Mouse (Mus musculus): ENCODE measurements at regions not wholly inside any gene's neighbourhood (a gene's known extent, or its start where the extent isn't known, plus 50 kb on each side); places are given as distances from the start of the nearest gene placed in this dataset.

DNA sequence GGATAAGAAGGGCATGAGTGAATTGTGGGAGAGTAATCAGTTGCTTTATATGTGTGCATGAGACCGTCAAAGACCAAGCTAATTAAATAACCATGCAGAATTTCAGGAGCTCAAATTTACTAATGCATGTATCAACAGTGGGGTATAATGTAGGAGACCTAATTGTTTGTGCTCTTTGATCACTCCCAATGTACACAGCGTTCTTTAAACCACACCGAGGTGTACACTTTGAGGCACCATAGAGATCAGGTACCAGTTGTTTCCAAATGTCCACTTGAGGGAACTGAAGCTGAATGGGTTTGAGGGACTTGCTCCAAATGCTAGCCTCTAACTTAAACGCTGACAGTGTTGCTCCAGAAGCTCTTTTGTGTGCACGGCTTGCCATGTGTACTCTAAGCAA is 530.4 kb upstream of the Tenm4 start:
- no peak overlapping the region for H3K9ac ChIP-seq (replicated peaks; ENCODE audit: low read length, poor library complexity, severe bottlenecking)
- no peaks in the 10 kb centered on the region for H3K27me3 ChIP-seq (ENCODE audit: insufficient read depth, low read length)
- no peaks in the 10 kb centered on the region for H3K36me3 ChIP-seq (ENCODE audit: insufficient read depth, low read length)
- ATAC-seq (ENCODE audit: low FRiP score): no peak
- no peak overlapping the region for H3K27ac ChIP-seq (ENCODE audit: low read depth, low read length)
- H3K4me3 ChIP-seq (ENCODE audit: low read depth, low read length): no peak overlapping the region
- no peaks in the 10 kb centered on the region for H3K9me3 ChIP-seq (ENCODE audit: low read length)
- H3K4me2 ChIP-seq (ENCODE audit: low read depth, low read length, poor library complexity, severe bottlenecking): no peak overlapping the region
- no peak for TF ChIP-seq CTCF (IDR thresholded peaks at IDR 0.05)
- WGBS: 81% methylated on average over 5 of the region's 5 CpGs
- H3K4me1 ChIP-seq (ENCODE audit: insufficient read depth, low read length): no peaks in the 10 kb centered on the region
- DNase-seq (ENCODE audit: low spot score): no peak

GRCm38 (mm10) chr7:95674319-95674718 is 496.7 kb upstream of the Tenm4 start:
- no peak for DNase-seq (ENCODE audit: low spot score)

DNA sequence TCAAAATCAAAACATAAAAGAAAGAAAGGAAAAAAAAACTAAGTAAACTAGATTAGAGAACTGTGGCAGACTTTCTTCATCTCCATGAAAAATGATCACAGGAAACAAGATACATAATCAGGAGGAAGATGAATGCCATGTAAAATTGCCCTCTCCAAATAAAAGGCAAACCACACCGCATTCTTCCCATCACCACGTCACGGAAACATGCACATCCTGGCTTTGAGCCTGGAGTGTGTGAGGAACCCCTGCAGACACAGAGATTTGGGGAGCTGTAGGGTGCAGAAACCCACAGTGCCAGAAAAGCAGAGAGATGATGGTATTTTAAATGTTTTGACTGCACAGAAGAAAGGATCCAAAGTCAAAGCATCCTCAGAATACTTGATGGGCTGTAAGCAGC is 488.5 kb upstream of the Tenm4 start:
- Histone ChIP-seq H3K4me2 (ENCODE audit: low read depth, low read length, poor library complexity, severe bottlenecking) (no peak overlapping the region), H3K9me3 (ENCODE audit: low read length) (no peaks in the 10 kb centered on the region), H3K36me3 (ENCODE audit: insufficient read depth, low read length) (no peaks in the 10 kb centered on the region), H3K9ac (replicated peaks; ENCODE audit: low read length, poor library complexity, severe bottlenecking) (no peak overlapping the region), H3K4me1 (ENCODE audit: insufficient read depth, low read length) (no peaks in the 10 kb centered on the region), H3K4me3 (ENCODE audit: low read depth, low read length) (no peak overlapping the region), H3K27ac (ENCODE audit: low read depth, low read length) (no peak overlapping the region), H3K27me3 (ENCODE audit: insufficient read depth, low read length) (no peaks in the 10 kb centered on the region)
- no peak for ATAC-seq (ENCODE audit: low FRiP score)
- DNase-seq (ENCODE audit: low spot score): no peak
- 49% methylated on average over 3 of the region's 3 CpGs for WGBS
- no peak for TF ChIP-seq CTCF (IDR thresholded peaks at IDR 0.05)

More at GRCm38 (mm10) chr7:95674319-95674718, 496.7 kb upstream of the Tenm4 start:
- no peak overlapping the region for H3K4me2 ChIP-seq (ENCODE audit: low read depth, low read length, poor library complexity, severe bottlenecking)
- H3K36me3 ChIP-seq (ENCODE audit: insufficient read depth, low read length): no peaks in the 10 kb centered on the region
- no peaks in the 10 kb centered on the region for H3K9me3 ChIP-seq (ENCODE audit: low read length)
- H3K27me3 ChIP-seq (ENCODE audit: insufficient read depth, low read length): no peaks in the 10 kb centered on the region
- no peaks in the 10 kb centered on the region for H3K4me1 ChIP-seq (ENCODE audit: insufficient read depth, low read length)
- H3K9ac ChIP-seq (replicated peaks; ENCODE audit: low read length, poor library complexity, severe bottlenecking): no peak overlapping the region
- WGBS: 96% methylated on average over 1 of the region's 1 CpGs
- no peak for TF ChIP-seq CTCF (IDR thresholded peaks at IDR 0.05)
- no peak overlapping the region for H3K27ac ChIP-seq (ENCODE audit: low read depth, low read length)
- ATAC-seq (ENCODE audit: low FRiP score): no peak
- H3K4me3 ChIP-seq (ENCODE audit: low read depth, low read length): no peak overlapping the region

DNA sequence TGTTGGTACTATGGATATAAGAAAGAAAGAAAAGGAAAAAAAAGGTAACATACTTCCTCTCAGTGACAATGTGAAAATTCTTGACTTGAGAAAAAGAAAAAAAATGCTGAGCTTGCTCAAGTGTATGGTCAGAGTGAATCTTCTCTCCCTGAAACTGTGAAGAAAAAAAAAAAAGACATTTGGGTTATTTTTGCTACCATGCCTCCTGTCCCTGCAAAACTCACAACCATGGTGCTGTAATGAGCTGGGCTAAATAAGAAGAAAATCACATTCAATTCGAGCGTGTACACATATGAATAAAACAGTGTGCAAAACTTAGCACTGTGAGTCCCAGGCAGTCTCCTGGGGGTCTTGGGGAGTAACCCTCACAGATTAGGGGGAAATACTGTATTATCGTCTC is 483.3 kb upstream of the Tenm4 start:
- ATAC-seq (ENCODE audit: low FRiP score) (no peak), DNase-seq (ENCODE audit: low spot score) (no peak)
- Histone ChIP-seq H3K4me1 (ENCODE audit: insufficient read depth, low read length) (no peaks in the 10 kb centered on the region), H3K36me3 (ENCODE audit: insufficient read depth, low read length) (no peaks in the 10 kb centered on the region), H3K27me3 (ENCODE audit: insufficient read depth, low read length) (no peaks in the 10 kb centered on the region), H3K9ac (replicated peaks; ENCODE audit: low read length, poor library complexity, severe bottlenecking) (no peak overlapping the region), H3K27ac (ENCODE audit: low read depth, low read length) (no peak overlapping the region), H3K4me2 (ENCODE audit: low read depth, low read length, poor library complexity, severe bottlenecking) (no peak overlapping the region), H3K4me3 (ENCODE audit: low read depth, low read length) (no peak overlapping the region), H3K9me3 (ENCODE audit: low read length) (no peaks in the 10 kb centered on the region)
- no peak for TF ChIP-seq CTCF (IDR thresholded peaks at IDR 0.05)
- 35% methylated on average over 3 of the region's 3 CpGs for WGBS

DNA sequence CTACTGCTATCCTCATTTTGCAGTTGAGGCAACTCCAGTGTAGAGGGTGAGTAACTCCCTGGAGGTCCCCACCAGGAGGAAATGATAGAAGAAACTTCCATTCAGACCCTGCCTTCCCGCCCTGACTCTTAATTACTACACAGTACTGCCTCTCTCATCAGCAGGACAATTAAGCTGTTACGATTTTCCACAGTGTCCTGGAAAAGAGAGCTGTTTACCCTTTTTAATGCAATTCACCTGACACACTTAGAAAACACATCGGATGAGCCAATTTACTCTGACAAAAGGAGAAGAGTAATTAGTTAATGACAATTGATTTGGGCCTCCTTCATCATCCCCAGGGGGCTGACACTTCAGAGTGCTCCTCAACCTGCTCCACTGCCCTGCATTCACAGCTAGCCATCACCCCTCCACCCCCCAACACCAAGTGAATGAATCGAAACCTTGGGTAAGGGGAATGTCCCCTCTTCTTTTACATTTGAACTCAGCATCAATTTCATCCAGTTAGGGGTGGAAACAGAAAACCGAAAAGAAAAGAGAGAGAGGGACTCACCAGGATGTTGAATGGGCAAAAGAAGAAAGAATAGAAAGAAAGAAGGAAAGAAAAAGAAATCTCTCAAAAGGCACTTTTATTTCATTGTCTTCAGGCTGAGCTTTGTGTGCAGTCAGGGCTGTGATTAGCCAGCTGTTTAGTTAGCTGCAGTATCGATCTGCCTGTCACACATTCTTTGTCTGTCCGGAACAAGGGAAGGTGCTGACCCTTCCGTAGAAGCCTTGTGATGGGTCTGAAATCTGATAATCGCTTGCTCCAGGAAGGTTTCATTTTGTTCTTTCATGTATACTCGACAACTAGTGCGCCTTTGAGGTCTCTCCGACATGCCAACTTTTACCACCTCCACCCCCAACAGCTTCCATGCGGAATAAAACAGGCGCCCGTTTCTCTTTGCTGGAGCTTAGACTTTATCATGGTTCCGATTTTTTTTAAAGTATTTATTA is 482.6 kb upstream of the Tenm4 start:
- Histone ChIP-seq H3K27me3 (ENCODE audit: insufficient read depth, low read length) (no peaks in the 10 kb centered on the region), H3K27ac (ENCODE audit: low read depth, low read length) (no peak overlapping the region), H3K4me3 (ENCODE audit: low read depth, low read length) (peak overlapping the region; percentile 24; the same call in 1 of the 2 replicates), H3K36me3 (ENCODE audit: insufficient read depth, low read length) (no peaks in the 10 kb centered on the region), H3K4me1 (ENCODE audit: insufficient read depth, low read length) (no peaks in the 10 kb centered on the region), H3K9ac (replicated peaks; ENCODE audit: low read length, poor library complexity, severe bottlenecking) (peak overlapping the region; percentile 20; the same call in 1 of the 2 replicates), H3K9me3 (ENCODE audit: low read length) (no peaks in the 10 kb centered on the region), H3K4me2 (ENCODE audit: low read depth, low read length, poor library complexity, severe bottlenecking) (peak overlapping the region; percentile 44)
- WGBS: 6% methylated on average over 16 of the region's 16 CpGs
- no peak for TF ChIP-seq CTCF (IDR thresholded peaks at IDR 0.05)
- peak; percentile 23 for DNase-seq (ENCODE audit: low spot score)
- ATAC-seq (ENCODE audit: low FRiP score): no peak

GRCm38 (mm10) chr7:95689161-95689833 is 481.7 kb upstream of the Tenm4 start:
- WGBS: 8% methylated on average over 7 of the region's 7 CpGs
- TF ChIP-seq CTCF (IDR thresholded peaks at IDR 0.05): no peak
- Histone ChIP-seq H3K9ac (replicated peaks; ENCODE audit: low read length, poor library complexity, severe bottlenecking) (no peak overlapping the region; the same call in 1 of the 2 replicates), H3K4me1 (ENCODE audit: insufficient read depth, low read length) (no peaks in the 10 kb centered on the region), H3K4me2 (ENCODE audit: low read depth, low read length, poor library complexity, severe bottlenecking) (peak overlapping the region; percentile 44), H3K4me3 (ENCODE audit: low read depth, low read length) (peak overlapping the region; percentile 24; the same call in 1 of the 2 replicates), H3K9me3 (ENCODE audit: low read length) (no peaks in the 10 kb centered on the region), H3K36me3 (ENCODE audit: insufficient read depth, low read length) (no peaks in the 10 kb centered on the region), H3K27ac (ENCODE audit: low read depth, low read length) (no peak overlapping the region), H3K27me3 (ENCODE audit: insufficient read depth, low read length) (no peaks in the 10 kb centered on the region)
- DNase-seq (ENCODE audit: low spot score): no peak
- no peak for ATAC-seq (ENCODE audit: low FRiP score)
